Mouse (Mus musculus) hindbrain, embryonic 16.5 days (tissue): Measurements from ENCODE around the gene Ssbp3. TPM values are rescaled to one million over a fixed set of nuclear protein-coding genes. Genes with fewer than 3 reads are reported as not detected.
A peak's percentile ranks its signal among the peaks of the same experiment; 100 is the strongest.

Experiments
- ATAC-seq: fragments of 200-750 bp; cut with Nextera tagmentation; 2 replicates; pipeline ENCODE4 v1.8.0; 2017; ENCODE audit warnings: moderate TSS enrichment, moderate library complexity
- H3K27ac ChIP-seq: fragments of 300-500 bp; sonication (generic); 2 replicates; pipeline ENCODE4 v1.5.1; 2014; ENCODE audit warnings: low read depth, mild to moderate bottlenecking, control low read depth, low read length, moderate library complexity
- H3K27me3 ChIP-seq: fragments of 300-500 bp; sonication (generic); replicated peaks from 2 replicates; pipeline ENCODE4 v1.6.1; 2014; ENCODE audit warnings: low read length; ENCODE audit not compliant: control insufficient read depth, insufficient read depth
- H3K36me3 ChIP-seq: fragments of 300-500 bp; sonication (generic); 2 replicates; pipeline ENCODE4 v1.6.1; 2014; ENCODE audit warnings: mild to moderate bottlenecking, low read length, moderate library complexity, mixed read lengths; ENCODE audit not compliant: control insufficient read depth, insufficient read depth
- H3K4me1 ChIP-seq: fragments of 300-500 bp; sonication (generic); 2 replicates; pipeline ENCODE4 v1.6.1; 2014; ENCODE audit warnings: low read depth, low read length; ENCODE audit not compliant: control insufficient read depth, insufficient read depth
- H3K4me2 ChIP-seq: fragments of 300-500 bp; sonication (generic); 2 replicates; pipeline ENCODE4 v1.6.1; 2014; ENCODE audit warnings: mild to moderate bottlenecking, low read length, control low read depth, moderate library complexity
- H3K4me3 ChIP-seq: fragments of 300-500 bp; sonication (generic); 2 replicates; pipeline ENCODE4 v1.5.1; 2014; ENCODE audit warnings: mild to moderate bottlenecking, low read length, control low read depth, moderate library complexity
- H3K9ac ChIP-seq: fragments of 300-500 bp; sonication (generic); 2 replicates; pipeline ENCODE4 v1.6.1; 2014; ENCODE audit warnings: low read depth, mild to moderate bottlenecking, control low read depth, low read length, moderate library complexity
- H3K9me3 ChIP-seq: fragments of 300-500 bp; sonication (generic); 2 replicates; pipeline ENCODE4 v1.6.1; 2014; ENCODE audit warnings: mild to moderate bottlenecking, low read length, moderate library complexity; ENCODE audit not compliant: control insufficient read depth
- WGBS: fragments of 180-500 bp; shearing (Covaris S2); extraction: QIAGEN DNeasy Blood & Tissue Kit; methylation state at CpG from one replicate; pipeline ENCODE4 v1.1.7; 2014; 5-methylcytosine and 5-hydroxymethylcytosine counted together
- polyA plus RNA-seq: library from polyadenylated mRNA; unstranded; fragments of >200 nt; fragmentation: Nextera tagmentation; extraction: Ambion mirVana; gene quantifications from 2 replicates; pipeline ENCODE4 v1.2.1, GENCODE M21; 2015

The Ssbp3 gene
- polyA plus RNA-seq, 1 experiment from 2014 or later: 82.9 TPM

DNA sequence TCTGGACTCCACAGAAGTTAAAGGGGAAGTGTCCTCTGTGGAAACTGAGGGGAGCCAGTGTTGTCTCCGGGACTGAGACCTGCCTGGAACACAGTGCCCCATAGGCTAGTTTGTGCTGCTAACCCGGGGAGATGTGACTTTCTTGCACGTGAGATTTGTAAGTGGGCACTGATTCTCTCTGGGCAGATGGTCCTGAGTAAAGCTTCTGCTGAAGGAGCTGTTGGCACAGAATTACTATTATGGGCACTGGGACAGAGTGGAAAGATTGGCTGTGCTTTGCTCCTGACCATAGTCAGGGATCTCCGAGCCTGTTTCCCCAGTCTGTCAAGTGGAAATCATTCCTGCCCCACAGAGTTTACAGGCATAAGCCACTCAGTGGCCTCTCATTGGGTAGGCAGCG is 83.8 kb downstream of the Ssbp3 start:
- no peak overlapping the region for H3K27ac ChIP-seq

DNA sequence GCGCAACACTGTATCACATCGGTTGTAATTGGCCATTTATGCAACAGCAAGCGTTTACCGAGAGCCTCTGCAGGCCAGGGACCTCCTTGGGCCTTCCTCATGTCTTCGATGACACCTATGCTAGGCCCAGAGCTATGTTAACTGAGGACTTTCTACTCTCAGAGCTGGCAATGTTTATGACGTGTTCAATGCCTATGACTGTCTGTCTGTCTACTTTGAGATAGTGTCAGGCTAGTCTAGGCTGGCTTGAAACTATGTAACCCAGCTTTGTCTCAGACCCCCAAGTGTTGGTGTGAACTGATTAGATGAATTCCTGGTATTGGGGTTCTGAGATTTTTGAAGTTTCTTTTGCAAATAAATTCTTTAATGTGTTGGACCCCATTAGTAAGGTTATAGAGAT is 84.6 kb downstream of the Ssbp3 start:
- Histone ChIP-seq H3K4me2 (no peak overlapping the region), H3K9me3 (no peaks in the 10 kb centered on the region), H3K27me3 (no peaks in the 10 kb centered on the region), H3K4me3 (no peak overlapping the region), H3K27ac (no peak overlapping the region), H3K9ac (no peak overlapping the region), H3K36me3 (no peaks in the 10 kb centered on the region), H3K4me1 (peaks cover 25% of the 10 kb centered on the region)
- WGBS: 84% methylated on average over 6 of the region's 6 CpGs
- ATAC-seq: no peak

More for the DNA sequence above, 83.8 kb downstream of the Ssbp3 start:
- H3K4me1 ChIP-seq: peaks cover 33% of the 10 kb centered on the region
- ATAC-seq: no peak
- no peak overlapping the region for H3K4me3 ChIP-seq
- no peaks in the 10 kb centered on the region for H3K9me3 ChIP-seq
- no peaks in the 10 kb centered on the region for H3K36me3 ChIP-seq
- WGBS: 78% methylated on average over 5 of the region's 5 CpGs
- H3K9ac ChIP-seq: no peak overlapping the region
- H3K27me3 ChIP-seq: no peaks in the 10 kb centered on the region
- no peak overlapping the region for H3K4me2 ChIP-seq

DNA sequence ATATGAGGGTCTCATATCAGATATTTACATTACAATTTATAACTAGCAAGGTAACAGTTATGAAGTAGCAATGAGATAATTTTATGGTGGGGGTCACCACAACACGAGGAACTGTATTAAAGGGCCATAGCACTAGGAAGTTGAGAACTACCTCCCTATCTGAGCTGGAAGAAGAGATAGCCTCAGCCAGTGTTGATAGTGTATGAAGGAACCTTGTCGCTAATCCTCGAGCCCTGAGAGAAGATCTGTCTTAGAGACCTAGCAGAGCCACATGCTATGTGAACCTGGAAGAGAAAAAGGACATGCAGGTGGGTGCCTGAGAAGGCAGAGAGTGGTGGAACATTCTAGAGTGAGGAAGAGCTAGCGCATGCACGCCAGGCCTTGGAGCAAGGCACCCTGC is 85.0 kb downstream of the Ssbp3 start:
- WGBS: 89% methylated on average over 5 of the region's 5 CpGs
- H3K27me3 ChIP-seq: no peaks in the 10 kb centered on the region
- peaks cover 25% of the 10 kb centered on the region for H3K4me1 ChIP-seq
- no peaks in the 10 kb centered on the region for H3K36me3 ChIP-seq
- ATAC-seq: no peak
- no peak overlapping the region for H3K4me3 ChIP-seq
- H3K9me3 ChIP-seq: no peaks in the 10 kb centered on the region
- H3K27ac ChIP-seq: no peak overlapping the region
- no peak overlapping the region for H3K4me2 ChIP-seq
- no peak overlapping the region for H3K9ac ChIP-seq

DNA sequence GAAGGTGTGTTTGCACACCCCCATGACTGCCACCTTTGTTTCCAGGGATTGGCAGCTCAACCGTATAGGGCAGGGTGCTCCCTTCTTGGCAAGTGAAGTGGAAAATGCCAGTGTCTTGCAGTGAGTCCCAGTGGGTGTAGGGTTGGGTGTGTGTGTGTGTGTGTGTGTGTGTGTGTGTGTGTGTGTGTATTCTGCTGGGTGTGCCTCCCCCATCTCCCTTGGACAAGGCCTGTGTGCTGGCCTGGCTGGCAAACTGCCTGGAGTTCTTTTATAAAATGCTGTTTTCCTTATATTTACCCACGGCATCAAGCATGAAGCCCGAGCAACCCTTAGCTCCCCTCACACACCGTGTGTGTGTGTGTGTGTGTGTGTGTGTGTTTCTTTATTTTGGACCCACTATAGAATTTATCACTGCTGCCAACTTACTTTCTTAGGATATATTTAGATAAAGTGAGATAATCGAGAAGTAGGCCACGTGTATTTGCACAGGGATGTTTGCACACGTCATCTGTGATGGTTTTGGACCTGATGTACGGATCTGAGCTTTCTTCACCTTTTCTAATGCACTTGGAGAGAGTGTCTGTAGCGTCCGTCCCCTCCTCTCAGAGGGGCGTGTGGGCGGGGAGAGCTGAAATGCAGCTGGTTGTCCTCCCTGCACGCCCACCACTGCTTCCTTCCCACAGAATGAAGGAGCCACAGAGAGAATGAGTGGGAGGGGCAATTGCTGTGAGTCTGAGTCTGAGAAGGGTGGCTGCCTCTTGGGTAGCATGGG is 86.0 kb downstream of the Ssbp3 start:
- Histone ChIP-seq H3K4me1 (peaks cover 32% of the 10 kb centered on the region), H3K9me3 (no peaks in the 10 kb centered on the region), H3K4me3 (no peak overlapping the region), H3K9ac (no peak overlapping the region), H3K27ac (no peak overlapping the region; the same call in 1 of the 2 replicates), H3K27me3 (no peaks in the 10 kb centered on the region), H3K4me2 (no peak overlapping the region), H3K36me3 (no peaks in the 10 kb centered on the region)
- ATAC-seq: no peak
- 33% methylated on average over 13 of the region's 13 CpGs for WGBS

DNA sequence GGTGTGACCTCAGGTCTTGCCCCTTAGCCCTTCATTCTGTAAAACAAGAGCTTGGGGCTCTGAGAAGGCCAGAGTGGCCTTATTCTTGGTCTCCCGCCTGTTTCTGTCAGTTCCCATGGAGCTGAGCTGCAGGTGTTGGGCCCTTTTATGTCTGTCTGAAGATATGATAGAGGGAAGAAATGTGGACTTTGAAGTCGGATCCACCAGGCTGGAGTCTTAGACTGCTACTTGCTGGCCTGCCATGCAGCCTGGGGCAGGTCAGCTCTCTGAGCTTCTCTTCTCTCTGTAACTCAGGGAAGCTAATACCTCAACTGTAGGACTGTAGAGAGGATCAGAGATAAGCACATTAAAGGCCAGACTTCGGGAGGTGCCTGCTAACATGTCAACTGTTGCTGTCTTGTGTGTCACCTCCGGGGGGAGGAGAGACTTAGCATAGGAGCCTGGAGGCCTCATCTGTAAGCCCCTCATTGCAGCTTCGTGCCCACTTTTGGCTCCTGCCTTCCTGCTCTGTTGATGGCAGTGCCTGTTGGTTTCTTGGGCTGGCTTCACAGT is 90.8 kb downstream of the Ssbp3 start:
- Histone ChIP-seq H3K9ac (no peak overlapping the region), H3K9me3 (no peaks in the 10 kb centered on the region), H3K4me3 (no peak overlapping the region), H3K36me3 (no peaks in the 10 kb centered on the region), H3K4me1 (peaks cover 33% of the 10 kb centered on the region), H3K4me2 (no peak overlapping the region), H3K27me3 (no peaks in the 10 kb centered on the region), H3K27ac (0 out of 2 replicates have a peak overlapping the region, but pooled peaks have one; percentile 7)
- ATAC-seq: no peak
- 68% methylated on average over 5 of the region's 5 CpGs for WGBS

DNA sequence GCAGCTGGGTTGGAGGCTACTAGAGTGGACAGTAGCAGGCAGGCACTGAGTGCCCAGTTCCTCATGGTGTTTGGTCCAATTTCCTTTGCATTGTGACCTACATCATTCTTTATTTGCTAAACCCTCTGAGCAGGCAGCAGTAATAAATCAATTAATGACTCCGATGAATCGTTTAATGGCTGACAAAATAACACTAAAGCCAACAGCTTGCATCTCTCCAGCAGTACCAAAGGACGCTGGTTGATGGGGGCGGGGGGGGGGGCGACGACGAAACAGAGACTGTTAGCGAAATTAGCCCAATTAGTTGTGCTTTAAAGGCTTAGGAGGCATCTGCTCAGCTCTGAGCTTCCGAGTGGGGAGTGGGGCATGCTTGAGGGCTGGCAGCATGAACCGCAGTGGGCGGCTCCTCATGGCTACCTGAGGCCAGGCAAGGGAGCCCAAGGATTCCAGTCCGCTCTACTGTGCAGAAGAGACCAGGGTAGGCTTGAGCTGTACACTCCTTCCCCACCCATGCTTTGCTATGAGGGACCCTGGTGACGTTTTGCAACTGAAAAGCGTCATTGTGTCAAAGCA is 91.5 kb downstream of the Ssbp3 start:
- Histone ChIP-seq H3K4me2 (no peak overlapping the region), H3K4me1 (peaks cover 26% of the 10 kb centered on the region), H3K27me3 (no peaks in the 10 kb centered on the region), H3K27ac (peak overlapping the region; percentile 10; the same call in 1 of the 2 replicates), H3K4me3 (no peak overlapping the region), H3K9me3 (no peaks in the 10 kb centered on the region), H3K9ac (no peak overlapping the region), H3K36me3 (no peaks in the 10 kb centered on the region)
- 46% methylated on average over 14 of the region's 14 CpGs for WGBS
- peak; percentile 45; the same call in 1 of the 2 replicates for ATAC-seq

DNA sequence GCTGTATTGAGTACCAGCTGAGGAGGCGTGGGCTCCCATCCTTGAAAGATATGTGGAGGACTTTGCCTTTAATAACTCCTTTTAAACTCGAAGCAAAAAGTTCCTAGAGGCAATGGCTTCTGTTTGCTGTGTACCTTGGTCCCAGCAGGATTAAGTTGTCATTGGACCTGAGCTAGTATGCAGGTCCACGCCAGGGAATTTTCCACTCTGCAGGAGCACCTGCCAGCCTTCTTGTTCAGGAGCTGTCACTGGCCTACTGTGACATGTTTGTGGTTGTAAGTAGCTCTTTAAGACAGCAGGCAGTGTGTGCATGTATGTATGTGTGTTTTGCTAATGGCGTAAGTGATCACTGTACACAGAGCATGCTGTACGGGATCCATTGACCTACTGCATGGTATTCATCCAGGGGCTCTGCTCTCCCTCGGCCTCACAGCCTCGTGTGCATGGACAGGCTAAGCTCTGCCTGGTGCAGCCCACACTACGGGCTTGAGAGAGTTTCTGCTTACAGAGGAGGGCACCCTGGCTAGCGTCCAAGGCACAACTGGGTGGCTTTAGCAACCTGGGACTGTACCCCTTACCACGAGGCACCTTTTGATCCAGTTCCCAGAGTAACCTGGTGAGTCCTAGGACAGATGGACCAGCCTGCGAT is 92.1 kb downstream of the Ssbp3 start:
- ATAC-seq: 0 out of 2 replicates have a peak, but pooled peaks have one; percentile 34
- H3K27ac ChIP-seq: peak overlapping the region; percentile 57
- H3K4me1 ChIP-seq: peaks cover 24% of the 10 kb centered on the region
- no peaks in the 10 kb centered on the region for H3K36me3 ChIP-seq
- H3K4me2 ChIP-seq: no peak overlapping the region
- WGBS: 57% methylated on average over 11 of the region's 11 CpGs
- H3K9ac ChIP-seq: no peak overlapping the region
- H3K9me3 ChIP-seq: no peaks in the 10 kb centered on the region
- no peaks in the 10 kb centered on the region for H3K27me3 ChIP-seq
- no peak overlapping the region for H3K4me3 ChIP-seq

DNA sequence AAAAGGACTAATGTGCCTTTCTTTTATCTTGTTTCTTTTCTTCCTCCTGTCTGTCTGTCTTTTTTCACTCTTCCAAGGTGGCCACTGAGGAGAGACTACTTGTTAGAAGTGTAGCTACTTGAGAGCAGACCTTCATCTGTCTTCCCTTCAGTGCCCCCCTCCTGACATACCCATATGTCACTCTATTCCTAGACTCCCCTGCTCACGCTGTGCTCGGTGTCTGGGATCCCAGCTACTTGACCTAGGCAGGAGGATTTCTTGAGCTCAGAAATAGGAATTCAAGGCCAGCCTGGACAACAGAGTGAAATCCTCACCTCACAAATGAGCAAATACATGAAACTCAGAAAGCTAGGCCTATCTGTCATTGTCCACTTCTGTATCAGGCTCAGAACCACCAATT is 92.7 kb downstream of the Ssbp3 start:
- H3K27me3 ChIP-seq: no peaks in the 10 kb centered on the region
- 35% methylated on average over 2 of the region's 2 CpGs for WGBS
- H3K9me3 ChIP-seq: no peaks in the 10 kb centered on the region
- H3K4me1 ChIP-seq: peaks cover 24% of the 10 kb centered on the region
- no peak overlapping the region for H3K4me3 ChIP-seq
- H3K36me3 ChIP-seq: no peaks in the 10 kb centered on the region
- no peak for ATAC-seq
- no peak overlapping the region for H3K9ac ChIP-seq
- no peak overlapping the region for H3K4me2 ChIP-seq
- no peak overlapping the region; the same call in 1 of the 2 replicates for H3K27ac ChIP-seq

DNA sequence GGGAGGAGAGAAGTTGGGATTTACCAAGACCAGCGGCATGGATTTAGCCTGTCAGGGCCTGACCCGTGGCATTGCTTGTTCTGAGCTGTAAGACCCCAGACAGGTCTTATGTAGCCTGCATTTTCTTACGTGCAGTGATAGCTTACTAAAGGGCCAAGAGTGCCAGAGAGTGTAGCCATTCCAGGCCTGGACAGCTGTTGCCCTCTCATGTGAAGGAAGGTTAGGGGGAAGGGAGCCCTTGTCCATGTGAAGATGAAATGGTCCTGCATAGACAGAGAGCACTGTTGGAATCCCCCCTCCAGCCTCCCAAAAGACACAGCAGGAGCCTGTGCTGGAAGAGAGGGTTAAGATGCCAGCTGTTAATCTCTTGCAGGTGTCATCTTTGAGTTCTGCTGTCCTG is 93.3 kb downstream of the Ssbp3 start:
- no peak overlapping the region for H3K27ac ChIP-seq
- ATAC-seq: no peak
- H3K4me3 ChIP-seq: no peak overlapping the region
- peaks cover 24% of the 10 kb centered on the region for H3K4me1 ChIP-seq
- no peak overlapping the region for H3K4me2 ChIP-seq
- 79% methylated on average over 3 of the region's 3 CpGs for WGBS
- H3K36me3 ChIP-seq: no peaks in the 10 kb centered on the region
- no peaks in the 10 kb centered on the region for H3K27me3 ChIP-seq
- H3K9ac ChIP-seq: no peak overlapping the region
- no peaks in the 10 kb centered on the region for H3K9me3 ChIP-seq
